Mouse (Mus musculus) liver, embryonic 14.5 days (tissue): ENCODE data around the gene Cbx7.

Source experiments
- CTCF ChIP-seq: IDR thresholded peaks from 2 replicates; pipeline ENCODE4 v1.5.1; 2016; ENCODE audit warnings: antibody characterized with exemption, low read depth, control low read depth
- EP300 ChIP-seq: IDR thresholded peaks from 2 replicates; pipeline ENCODE4 v1.6.1; 2016; ENCODE audit warnings: antibody characterized with exemption, low read depth

- 0 out of 2 replicates have a peak, but pooled peaks have one; percentile 16 for TF ChIP-seq CTCF
- TF ChIP-seq EP300, result no peak
Observed at GRCm38 (mm10) chr15:80005436-80005835, 34.5 kb upstream of the Cbx7 start.
